Mouse (Mus musculus): ENCODE data around the gene Plxna4. TPM values are rescaled to one million over a fixed set of nuclear protein-coding genes. Genes with fewer than 3 reads are reported as not detected.

Plxna4 gene
- polyA plus RNA-seq, 1 experiment from 2014 or later = 15.9 TPM

DNA sequence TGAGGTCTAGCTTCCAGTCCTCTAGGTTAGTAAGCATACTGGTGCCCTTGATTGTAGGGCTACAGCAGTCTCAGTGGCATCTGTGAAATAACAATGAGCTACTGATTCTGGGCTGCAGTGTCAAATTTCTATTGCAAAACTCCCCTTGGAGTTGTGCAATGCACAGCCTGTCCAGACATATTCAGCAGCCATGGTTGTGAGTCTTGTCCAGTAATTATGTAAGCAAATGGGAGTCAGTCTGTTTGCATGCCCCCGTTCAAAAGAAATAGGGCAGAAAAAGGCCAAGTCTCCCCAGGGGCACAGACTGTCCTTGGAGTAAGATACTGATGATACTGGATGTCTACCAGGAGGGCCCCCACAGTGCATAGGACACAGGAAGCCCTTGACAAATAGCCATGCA is 420.3 kb downstream of the Plxna4 start:
- no peaks in the 10 kb centered on the region for H3K27me3 ChIP-seq
- no peaks in the 10 kb centered on the region for H3K9me3 ChIP-seq
- no peak overlapping the region for H3K9ac ChIP-seq
- H3K4me1 ChIP-seq (replicated peaks) = peaks cover 3% of the 10 kb centered on the region; the same call in 1 of the 2 replicates
- H3K4me2 ChIP-seq = no peak overlapping the region
- H3K36me3 ChIP-seq = peaks cover 27% of the 10 kb centered on the region
- no peak overlapping the region for H3K4me3 ChIP-seq
- H3K27ac ChIP-seq = no peak overlapping the region
- 57% methylated on average over 1 of the region's 1 CpGs for WGBS
- no peak for ATAC-seq (ENCODE audit: low FRiP score)

DNA sequence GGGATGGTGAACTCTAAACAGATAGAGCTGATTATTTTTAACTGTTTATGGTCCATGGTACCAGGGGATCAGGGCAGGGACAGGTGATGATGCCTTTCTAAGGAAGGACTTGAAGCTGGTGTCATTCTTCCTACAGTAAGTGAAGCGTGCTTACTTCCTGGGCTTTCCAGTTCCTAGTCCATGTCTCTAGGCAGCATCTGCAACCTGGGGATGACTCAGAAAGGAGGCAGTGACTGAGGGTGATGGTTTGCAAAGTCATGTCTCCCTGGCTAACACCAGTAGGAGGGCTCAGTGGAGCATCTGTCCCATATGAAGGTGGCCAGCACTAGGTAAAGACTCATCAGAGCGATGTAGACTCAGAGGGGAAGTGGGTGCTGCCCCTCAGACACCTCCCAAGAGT is 427.6 kb downstream of the Plxna4 start:
- H3K9me3 ChIP-seq = no peaks in the 10 kb centered on the region

DNA sequence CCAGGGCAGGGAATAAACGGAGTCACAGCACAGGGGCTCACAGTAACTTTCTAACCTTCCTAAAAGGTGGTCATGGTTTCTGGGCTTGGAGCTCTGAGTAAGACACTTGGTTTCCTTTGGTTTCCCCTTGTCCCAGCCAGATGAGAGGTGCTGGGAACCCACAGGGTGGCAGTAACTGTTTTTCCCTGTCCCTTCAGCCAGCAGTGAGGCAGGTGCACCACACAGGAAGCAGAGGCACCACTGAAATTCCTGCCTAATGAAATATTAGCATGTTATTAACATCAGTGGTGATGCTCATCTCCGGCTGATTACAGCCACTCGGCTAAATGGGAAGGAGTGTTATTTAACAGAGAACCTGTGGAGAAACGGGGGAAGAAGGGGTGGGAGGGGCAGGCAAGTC is 428.1 kb downstream of the Plxna4 start:
- H3K9me3 ChIP-seq = no peaks in the 10 kb centered on the region
- H3K4me2 ChIP-seq = no peak overlapping the region
- peaks cover under 1% of the 10 kb centered on the region; the same call in 1 of the 2 replicates for H3K4me1 ChIP-seq (replicated peaks)
- H3K9ac ChIP-seq = no peak overlapping the region
- H3K27me3 ChIP-seq = no peaks in the 10 kb centered on the region
- no peak for ATAC-seq (ENCODE audit: low FRiP score)
- H3K36me3 ChIP-seq = peaks cover 69% of the 10 kb centered on the region
- 58% methylated on average over 4 of the region's 4 CpGs for WGBS
- no peak overlapping the region for H3K4me3 ChIP-seq
- H3K27ac ChIP-seq = no peak overlapping the region; the same call in 1 of the 2 replicates

More for the DNA sequence above, 427.6 kb downstream of the Plxna4 start:
- Histone ChIP-seq H3K27ac (no peak overlapping the region), H3K4me2 (no peak overlapping the region), H3K27me3 (no peaks in the 10 kb centered on the region), H3K4me1 (replicated peaks) (no peaks in the 10 kb centered on the region; the same call in 1 of the 2 replicates), H3K4me3 (no peak overlapping the region), H3K9ac (no peak overlapping the region), H3K36me3 (peaks cover 72% of the 10 kb centered on the region)
- WGBS = 88% methylated on average over 2 of the region's 2 CpGs
- no peak for ATAC-seq (ENCODE audit: low FRiP score)

DNA sequence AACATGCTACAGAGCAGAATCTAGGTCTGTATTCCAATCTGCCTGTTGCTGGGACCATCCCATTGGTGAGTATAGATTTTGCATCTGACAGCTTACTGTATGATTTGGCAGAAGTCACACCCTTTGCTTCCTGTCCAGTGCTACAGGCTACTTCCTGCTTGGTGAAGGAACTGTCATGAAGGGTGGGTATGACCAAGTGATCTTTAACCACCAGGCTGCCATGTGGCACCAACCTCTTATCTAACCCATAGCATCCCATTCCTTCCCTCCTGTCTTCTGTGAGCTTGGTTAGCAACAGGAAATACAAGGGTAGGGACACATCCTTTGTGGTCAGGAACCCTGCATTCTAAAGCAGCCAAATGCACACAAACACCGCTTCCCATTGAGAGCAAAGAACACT is 429.6 kb downstream of the Plxna4 start:
- Histone ChIP-seq H3K36me3 (peaks cover 61% of the 10 kb centered on the region), H3K9me3 (no peaks in the 10 kb centered on the region), H3K4me2 (no peak overlapping the region), H3K4me1 (replicated peaks) (peaks cover 14% of the 10 kb centered on the region), H3K9ac (no peak overlapping the region), H3K4me3 (no peak overlapping the region), H3K27ac (no peak overlapping the region), H3K27me3 (no peaks in the 10 kb centered on the region)
- no peak for ATAC-seq (ENCODE audit: low FRiP score)
- 95% methylated on average over 1 of the region's 1 CpGs for WGBS

DNA sequence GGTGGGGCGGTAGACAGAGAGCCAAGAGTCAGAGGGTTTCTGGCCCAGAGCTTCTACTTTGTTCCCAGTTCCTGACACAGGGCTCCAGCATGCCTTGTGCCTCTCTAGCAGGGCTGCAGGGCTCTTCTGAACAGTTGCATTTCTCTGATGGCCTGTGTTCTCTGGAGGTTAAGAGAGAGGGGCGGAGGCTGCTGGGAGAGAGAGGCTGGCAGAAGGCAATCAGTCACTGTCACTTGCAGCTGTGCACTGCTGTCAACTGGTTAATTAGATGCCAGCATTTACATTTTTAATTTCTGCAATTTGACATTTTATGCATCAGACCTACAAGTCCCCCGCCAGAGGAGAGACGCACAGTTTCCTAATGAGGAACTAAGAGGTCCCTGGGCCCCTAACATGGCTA is 434.8 kb downstream of the Plxna4 start:
- H3K9me3 ChIP-seq = no peaks in the 10 kb centered on the region
- H3K27me3 ChIP-seq = no peaks in the 10 kb centered on the region
- H3K36me3 ChIP-seq = peaks cover 66% of the 10 kb centered on the region
- H3K4me1 ChIP-seq (replicated peaks) = peaks cover 22% of the 10 kb centered on the region
- H3K9ac ChIP-seq = no peak overlapping the region
- H3K27ac ChIP-seq = peak overlapping the region; percentile 81
- no peak overlapping the region for H3K4me2 ChIP-seq
- no peak overlapping the region for H3K4me3 ChIP-seq
- peak; percentile 83 for ATAC-seq (ENCODE audit: low FRiP score)
- WGBS = 53% methylated on average over 4 of the region's 4 CpGs

DNA sequence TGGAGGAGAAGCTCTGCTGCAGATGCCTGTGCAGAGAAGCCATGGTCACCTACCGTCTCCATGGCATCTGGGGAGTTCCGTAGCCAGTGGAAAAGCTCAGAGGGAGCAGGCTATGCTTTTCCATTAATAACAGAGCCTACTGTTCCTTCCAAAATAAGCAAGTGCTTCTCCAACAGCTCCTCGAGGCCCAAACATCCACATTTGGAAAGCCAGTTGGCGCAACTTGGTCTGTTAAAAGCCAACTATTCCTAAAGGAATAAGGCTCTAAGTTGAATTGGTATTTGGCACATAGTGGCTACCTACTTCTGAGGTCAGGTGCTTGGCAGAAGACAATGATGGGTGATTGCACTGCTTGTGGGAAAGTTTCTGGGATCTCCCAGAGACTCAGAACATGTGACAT is 437.2 kb downstream of the Plxna4 start:
- H3K4me2 ChIP-seq = no peak overlapping the region
- H3K27ac ChIP-seq = no peak overlapping the region
- WGBS = 87% methylated on average over 4 of the region's 4 CpGs
- H3K9ac ChIP-seq = no peak overlapping the region
- peaks cover 22% of the 10 kb centered on the region for H3K4me1 ChIP-seq (replicated peaks)
- ATAC-seq (ENCODE audit: low FRiP score) = no peak
- H3K9me3 ChIP-seq = no peaks in the 10 kb centered on the region
- no peak overlapping the region for H3K4me3 ChIP-seq
- H3K36me3 ChIP-seq = peaks cover 46% of the 10 kb centered on the region
- no peaks in the 10 kb centered on the region for H3K27me3 ChIP-seq

DNA sequence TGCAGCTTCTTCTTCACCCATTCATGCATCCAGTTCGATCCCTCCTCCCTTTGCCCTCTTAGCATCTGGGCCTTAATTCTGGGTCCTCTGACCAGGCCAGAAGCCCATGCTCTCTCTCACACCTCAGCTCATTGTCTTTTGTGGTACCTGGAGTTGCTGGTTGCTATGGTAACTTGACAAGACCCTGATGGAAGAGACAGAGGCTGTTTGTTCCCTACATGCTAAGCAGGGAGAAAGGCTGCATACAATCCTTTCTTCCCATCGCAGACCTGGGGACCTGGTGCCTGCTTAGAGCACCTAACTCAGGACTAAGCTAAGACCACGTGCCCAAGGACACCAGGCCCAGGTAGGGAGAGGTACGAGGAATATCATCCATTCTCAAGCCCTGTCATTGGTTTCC is 443.2 kb downstream of the Plxna4 start:
- peak overlapping the region; percentile 61; the same call in 1 of the 2 replicates for H3K27ac ChIP-seq
- H3K4me2 ChIP-seq = no peak overlapping the region
- no peak overlapping the region for H3K9ac ChIP-seq
- 79% methylated on average over 4 of the region's 4 CpGs for WGBS
- peaks cover 5% of the 10 kb centered on the region; the same call in 1 of the 2 replicates for H3K4me1 ChIP-seq (replicated peaks)
- peaks cover 16% of the 10 kb centered on the region for H3K36me3 ChIP-seq
- no peak for ATAC-seq (ENCODE audit: low FRiP score)
- no peaks in the 10 kb centered on the region for H3K27me3 ChIP-seq
- H3K9me3 ChIP-seq = no peaks in the 10 kb centered on the region
- H3K4me3 ChIP-seq = no peak overlapping the region

DNA sequence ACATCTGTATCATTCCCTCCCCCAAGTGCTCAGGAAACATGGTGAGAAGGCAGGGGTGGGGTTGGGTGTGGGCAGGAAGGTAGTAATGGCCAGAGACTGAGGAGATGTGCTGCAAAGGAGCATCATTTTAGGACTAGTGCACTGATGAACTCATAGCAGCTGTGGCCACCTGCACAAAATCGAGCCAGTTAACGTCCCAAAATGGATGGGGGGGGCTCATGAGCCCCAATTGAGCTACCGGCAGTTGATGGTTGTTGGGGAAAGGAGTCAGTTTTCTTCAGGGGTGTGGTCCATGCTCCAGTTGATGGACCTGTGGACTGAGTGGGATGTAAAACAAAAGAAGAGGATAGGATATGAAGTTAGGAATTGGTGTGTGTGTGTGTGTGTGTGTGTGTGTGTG is 448.5 kb downstream of the Plxna4 start:
- H3K4me3 ChIP-seq = no peak overlapping the region
- 88% methylated on average over 3 of the region's 3 CpGs for WGBS
- no peaks in the 10 kb centered on the region for H3K4me1 ChIP-seq (replicated peaks)
- no peaks in the 10 kb centered on the region for H3K27me3 ChIP-seq
- no peak for ATAC-seq (ENCODE audit: low FRiP score)
- H3K9me3 ChIP-seq = no peaks in the 10 kb centered on the region
- no peak overlapping the region for H3K4me2 ChIP-seq
- H3K36me3 ChIP-seq = no peaks in the 10 kb centered on the region
- H3K9ac ChIP-seq = no peak overlapping the region
- no peak overlapping the region for H3K27ac ChIP-seq

DNA sequence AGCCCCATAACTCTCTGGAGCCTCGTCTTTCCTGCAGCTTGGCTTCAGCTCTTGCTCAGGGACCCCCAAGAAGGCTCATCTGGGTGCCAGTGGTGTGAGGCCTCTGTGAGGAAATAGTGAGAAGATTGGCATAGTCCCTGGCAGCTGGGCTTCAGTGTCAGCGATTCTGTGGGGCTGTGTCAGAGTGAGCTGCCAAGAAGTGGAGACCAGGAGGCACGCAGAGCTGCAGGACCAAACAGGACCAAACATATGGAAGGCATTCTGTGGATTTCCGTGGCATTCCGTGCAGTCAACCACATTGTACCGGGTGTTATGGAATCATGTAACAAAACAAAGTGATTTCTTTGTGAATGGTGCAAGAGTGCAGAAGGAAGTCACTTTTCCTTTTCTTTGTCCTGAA is 461.1 kb downstream of the Plxna4 start:
- 86% methylated on average over 6 of the region's 6 CpGs for WGBS
- no peak for ATAC-seq (ENCODE audit: low FRiP score)
- H3K4me1 ChIP-seq (replicated peaks) = no peaks in the 10 kb centered on the region

DNA sequence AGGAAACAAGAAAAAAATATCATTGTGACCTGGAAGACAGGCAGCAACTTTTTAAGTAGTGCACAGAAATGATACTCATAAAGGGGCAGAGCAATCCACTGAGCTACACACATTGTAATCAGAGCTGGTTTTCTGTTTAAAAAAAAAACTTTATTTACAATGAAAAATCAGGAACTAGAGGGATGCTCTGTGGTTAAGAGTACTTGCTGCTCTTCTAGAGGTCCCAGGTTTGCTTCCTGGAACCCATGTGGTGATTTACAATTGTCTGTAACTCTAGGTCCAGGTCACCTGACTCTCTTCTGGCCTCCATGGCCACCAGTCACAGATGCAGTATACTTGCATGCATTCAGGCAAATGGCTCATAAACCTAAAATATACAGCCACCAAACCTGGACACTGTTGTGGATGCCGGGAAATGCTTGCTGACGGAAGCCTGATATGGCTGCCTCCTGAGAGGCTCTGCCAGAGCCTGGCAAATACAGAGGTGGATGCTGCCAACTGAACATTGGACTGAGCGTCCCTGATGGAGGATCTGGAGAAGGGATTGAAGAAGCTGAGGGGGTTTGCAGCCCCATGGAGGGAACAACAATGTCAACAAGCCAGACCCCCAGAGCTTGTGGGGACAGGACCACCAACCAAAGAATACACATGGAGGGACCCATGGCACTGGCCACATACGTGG is 465.3 kb downstream of the Plxna4 start:
- Histone ChIP-seq H3K4me1 (replicated peaks) (no peaks in the 10 kb centered on the region), H3K9me3 (no peaks in the 10 kb centered on the region), H3K9ac (no peak overlapping the region), H3K4me2 (no peak overlapping the region), H3K27ac (no peak overlapping the region), H3K27me3 (no peaks in the 10 kb centered on the region), H3K4me3 (no peak overlapping the region), H3K36me3 (no peaks in the 10 kb centered on the region)
- 95% methylated on average over 4 of the region's 4 CpGs for WGBS
- no peak for ATAC-seq (ENCODE audit: low FRiP score)

More for the DNA sequence above, 461.1 kb downstream of the Plxna4 start:
- H3K4me2 ChIP-seq = no peak overlapping the region
- H3K9ac ChIP-seq = no peak overlapping the region
- no peak overlapping the region for H3K27ac ChIP-seq
- no peaks in the 10 kb centered on the region for H3K27me3 ChIP-seq
- H3K36me3 ChIP-seq = no peaks in the 10 kb centered on the region
- H3K4me3 ChIP-seq = no peak overlapping the region
- no peaks in the 10 kb centered on the region for H3K9me3 ChIP-seq

DNA sequence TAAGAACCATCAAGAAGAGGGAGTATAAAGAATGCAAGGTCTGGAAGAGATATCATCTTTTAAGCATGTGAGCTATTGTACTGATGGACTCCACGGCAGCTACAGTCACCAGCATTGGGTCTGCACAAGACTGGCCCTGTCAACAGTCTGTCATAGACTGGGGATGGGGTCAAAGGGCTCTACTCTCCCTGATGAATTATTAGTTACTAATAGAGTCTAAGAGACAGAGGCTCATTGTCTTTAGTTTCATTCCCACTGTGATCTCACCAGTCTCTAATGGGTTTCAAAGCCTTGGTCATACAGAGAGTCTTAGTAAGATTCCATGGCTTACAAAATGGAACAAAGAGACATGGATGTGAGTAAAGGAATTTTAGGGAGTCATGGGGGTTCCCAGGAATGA is 467.1 kb downstream of the Plxna4 start:
- H3K9ac ChIP-seq = no peak overlapping the region
- no peak overlapping the region for H3K4me3 ChIP-seq
- no peaks in the 10 kb centered on the region for H3K9me3 ChIP-seq
- 34% methylated on average over 1 of the region's 1 CpGs for WGBS
- H3K4me1 ChIP-seq (replicated peaks) = no peaks in the 10 kb centered on the region
- no peak overlapping the region for H3K27ac ChIP-seq
- ATAC-seq (ENCODE audit: low FRiP score) = no peak
- H3K27me3 ChIP-seq = no peaks in the 10 kb centered on the region
- H3K4me2 ChIP-seq = no peak overlapping the region
- H3K36me3 ChIP-seq = no peaks in the 10 kb centered on the region

DNA sequence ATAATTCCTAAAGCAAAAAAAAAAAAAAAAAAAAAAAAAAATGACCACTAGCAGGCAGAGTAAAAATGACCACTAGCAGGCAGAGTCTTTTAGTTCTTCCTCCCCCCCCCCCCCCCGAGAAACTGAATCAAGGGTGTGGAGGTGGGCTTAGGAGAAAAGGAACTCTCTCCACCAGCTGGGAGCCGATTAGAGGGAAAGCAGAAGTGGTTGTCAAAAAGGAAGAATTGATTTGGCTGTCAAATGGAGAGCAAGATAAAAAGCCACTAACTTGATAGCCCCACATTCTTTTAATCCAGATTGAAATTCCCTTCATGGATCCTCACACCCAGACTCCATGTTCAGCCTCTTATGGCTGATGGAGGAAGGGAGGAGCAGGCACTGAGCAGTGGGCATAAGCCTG is 478.8 kb downstream of the Plxna4 start:
- no peak for ATAC-seq (ENCODE audit: low FRiP score)
- H3K9ac ChIP-seq = no peak overlapping the region
- H3K36me3 ChIP-seq = no peaks in the 10 kb centered on the region
- 53% methylated on average over 2 of the region's 2 CpGs for WGBS
- peaks cover 7% of the 10 kb centered on the region for H3K4me1 ChIP-seq (replicated peaks)
- no peak overlapping the region for H3K4me2 ChIP-seq
- no peaks in the 10 kb centered on the region for H3K9me3 ChIP-seq
- no peaks in the 10 kb centered on the region for H3K27me3 ChIP-seq
- no peak overlapping the region for H3K27ac ChIP-seq
- H3K4me3 ChIP-seq = no peak overlapping the region

DNA sequence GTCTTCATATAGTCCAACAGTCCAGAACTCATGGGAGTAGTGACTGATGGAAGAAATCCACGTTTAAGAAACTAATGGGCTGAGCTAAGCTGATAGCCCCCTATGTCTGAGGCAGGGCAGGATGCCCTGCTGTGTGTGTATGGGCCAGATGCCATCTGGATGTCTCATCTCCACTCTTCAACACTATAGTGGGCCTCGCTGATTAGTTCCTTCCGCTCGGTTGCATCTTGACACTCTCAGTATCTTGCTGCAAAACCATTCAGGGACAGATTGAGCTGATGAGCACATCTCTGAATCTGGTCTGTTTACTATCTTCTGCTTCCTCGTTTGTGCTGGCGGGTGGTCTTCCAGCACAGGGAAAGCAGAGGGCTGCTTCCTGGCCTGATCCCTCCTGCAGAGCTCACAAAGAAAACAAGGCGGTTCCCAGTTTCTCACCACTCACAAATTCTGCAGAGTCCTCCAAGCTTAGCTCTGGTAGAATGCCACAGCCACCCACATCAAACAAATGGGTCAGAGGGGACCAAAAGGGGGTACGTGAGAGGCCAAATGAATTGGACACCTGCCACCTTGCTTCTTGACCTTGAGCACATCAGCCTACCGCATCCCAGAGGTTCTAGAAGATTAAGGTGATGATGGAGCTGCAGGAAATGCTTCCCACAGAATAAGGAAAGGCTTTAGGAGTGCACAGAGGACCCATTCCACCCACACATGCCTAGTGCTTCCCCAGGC is 482.3 kb downstream of the Plxna4 start:
- no peak overlapping the region for H3K4me2 ChIP-seq
- no peak overlapping the region for H3K4me3 ChIP-seq
- no peak overlapping the region; the same call in 1 of the 2 replicates for H3K27ac ChIP-seq
- no peaks in the 10 kb centered on the region for H3K9me3 ChIP-seq
- WGBS = 56% methylated on average over 9 of the region's 9 CpGs
- no peaks in the 10 kb centered on the region for H3K27me3 ChIP-seq
- ATAC-seq (ENCODE audit: low FRiP score) = no peak
- no peaks in the 10 kb centered on the region for H3K36me3 ChIP-seq
- H3K4me1 ChIP-seq (replicated peaks) = peaks cover 7% of the 10 kb centered on the region
- H3K9ac ChIP-seq = no peak overlapping the region
